9 mouse cellular contexts compared by ENCODE assay signal in the genomic region with DNA sequence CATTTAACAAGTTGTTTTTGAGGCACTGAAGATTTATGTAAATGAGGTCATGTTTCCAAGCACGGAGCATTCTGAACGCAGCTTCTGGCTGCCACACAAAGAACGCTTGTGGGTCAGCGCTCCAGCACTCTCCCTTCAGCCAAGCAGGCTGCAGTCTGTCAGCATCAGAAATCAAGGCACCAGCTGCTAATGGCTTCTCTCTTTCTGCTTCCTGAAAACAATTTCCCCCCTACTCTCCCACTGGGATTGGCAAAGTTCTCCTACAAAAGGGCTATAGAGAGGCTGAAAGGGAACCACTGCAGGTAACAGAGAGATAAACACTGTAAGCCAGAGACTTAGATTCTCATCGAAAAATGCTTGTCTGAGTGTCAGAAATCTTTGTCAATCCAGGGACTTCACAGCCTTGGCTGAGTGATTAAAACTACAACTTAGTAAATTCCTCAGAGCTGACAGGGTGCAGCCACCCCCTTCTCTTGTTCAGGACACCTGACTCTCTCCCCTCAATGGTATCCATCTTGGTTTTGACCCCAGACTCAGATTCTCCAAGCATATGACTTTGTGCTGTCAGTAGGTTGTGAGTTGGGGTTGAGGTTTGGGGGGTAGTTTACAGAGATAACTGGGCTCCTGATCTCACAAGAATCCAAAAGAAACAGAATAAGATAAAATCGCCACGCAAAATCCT.
DNase-seq lines count a peak whose midpoint lies in the region; ATAC-seq lines count a peak whose summit lies in the region.
"Had no signal": no experiment of that assay in that cellular context is flagged by ENCODE, and none has a peak within 500 bp of the region (broad histone marks: within the 10 kb centered on the region; RNA-seq: fewer than 3 reads in every experiment).

No protein-coding gene starts in this region.

- peak; percentile 27 for DNase-seq in ovary, postnatal 36 days (ENCODE audit: low spot score)
- no peak for DNase-seq in ovary, postnatal 10 days (ENCODE audit: low spot score)
- peak; percentile 55 for DNase-seq in embryo, embryonic 10.5 days (ENCODE audit: low spot score)
- peak; percentile 65 for DNase-seq in kidney, postnatal 14 days
- peak; percentile 34 for DNase-seq in lung, postnatal 25 days (ENCODE audit: low spot score)
- peak; percentile 27 for DNase-seq in telencephalon, adult 2 months (ENCODE audit: low read depth, low spot score)

- peak overlapping the region in 1 of 2 experiments; percentile 47; a peak in 2 of 4 replicates for H3K27ac ChIP-seq in heart, embryonic 14.5 days (replicated peaks in 1 of 2; ENCODE audit: control insufficient read depth in 1 of 2, insufficient read depth in 1 of 2, low read depth in 2 of 2, low read length in 2 of 2)

- ATAC-seq in heart, embryonic 14.5 days (ENCODE audit: insufficient number of reproducible peaks, insufficient read depth, low FRiP score, low read depth): no peak
- no peak for ATAC-seq in megakaryocyte progenitor cell, adult 5-6 weeks (replicated peaks; ENCODE audit: poor library complexity)

- no peaks in the 10 kb centered on the region for H3K36me3 ChIP-seq in heart, embryonic 14.5 days (ENCODE audit: control insufficient read depth, insufficient read depth, low read length)
- H3K36me3 ChIP-seq: G1E had no signal

- H3K4me2 ChIP-seq in heart, embryonic 14.5 days (ENCODE audit: low read length): peak overlapping the region; percentile 4; the same call in 1 of the 2 replicates

- H3K27me3 ChIP-seq in heart, embryonic 14.5 days (ENCODE audit: control insufficient read depth, insufficient read depth, low read length): no peaks in the 10 kb centered on the region

- no peaks in the 10 kb centered on the region for H3K4me1 ChIP-seq in heart, embryonic 14.5 days (ENCODE audit: control insufficient read depth in 2 of 2, insufficient read depth in 2 of 2, low read length in 2 of 2)

- H3K4me3 ChIP-seq in heart, embryonic 14.5 days (ENCODE audit: control insufficient read depth in 1 of 2, insufficient read depth in 1 of 2, low read depth in 1 of 2, low read length in 2 of 2): no peak overlapping the region

- no peak overlapping the region for H3K9ac ChIP-seq in heart, embryonic 14.5 days (ENCODE audit: low read length)

- no peaks in the 10 kb centered on the region for H3K9me3 ChIP-seq in heart, embryonic 14.5 days (ENCODE audit: control insufficient read depth, low read length)
- H3K9me3 ChIP-seq: G1E had no signal

- 40% methylated on average over 7 of the region's 7 CpGs for WGBS in heart, embryonic 14.5 days
